8 mouse cellular contexts compared by ENCODE assay signal in genomic region chr11:101087682-101088055, GRCm38 (mm10). TPM values are rescaled to one million over a fixed set of nuclear protein-coding genes. Genes with fewer than 3 reads are reported as not detected.
DNase-seq lines count a peak whose midpoint lies in the region; ATAC-seq and TF ChIP-seq lines count a peak whose summit lies in the region.

No protein-coding gene starts in this region.

- 14% methylated on average over 8 of the region's 8 CpGs for WGBS in hindbrain, embryonic 11.5 days
- 11% methylated on average over 8 of the region's 8 CpGs for WGBS in liver, embryonic 11.5 days

- H3K4me2 ChIP-seq in hindbrain, embryonic 11.5 days (replicated peaks; ENCODE audit: low read depth, low read length): peak overlapping the region; percentile 94
- H3K4me2 ChIP-seq in liver, embryonic 11.5 days: peak overlapping the region; percentile 98

- TF ChIP-seq CTCF in ES-Bruce4 (IDR thresholded peaks at IDR 0.05; ENCODE audit: low read depth, low read length): no peak

- no peak for ATAC-seq in hindbrain, embryonic 11.5 days (ENCODE audit: low FRiP score)
- ATAC-seq in liver, embryonic 11.5 days (replicated peaks; ENCODE audit: low FRiP score): 0 out of 2 replicates have a peak, but pooled peaks have one; percentile 1

- no peaks in the 10 kb centered on the region for H3K9me3 ChIP-seq in ES-Bruce4 (replicated peaks; ENCODE audit: control insufficient read depth, insufficient read depth, low read length, poor library complexity, severe bottlenecking)
- no peaks in the 10 kb centered on the region for H3K9me3 ChIP-seq in hindbrain, embryonic 11.5 days (ENCODE audit: control insufficient read depth, low read length)
- H3K9me3 ChIP-seq in liver, embryonic 11.5 days (ENCODE audit: control insufficient read depth, low read length): no peaks in the 10 kb centered on the region

- H3K27ac ChIP-seq in ES-Bruce4 (ENCODE audit: insufficient read depth, low read length): no peak overlapping the region
- H3K27ac ChIP-seq in hindbrain, embryonic 11.5 days (ENCODE audit: low read depth, low read length): peak overlapping the region; percentile 68
- peak overlapping the region; percentile 81 for H3K27ac ChIP-seq in liver, embryonic 11.5 days (ENCODE audit: low read depth, low read length)

- peak overlapping the region; percentile 68 for H3K4me3 ChIP-seq in ES-Bruce4 (ENCODE audit: low read depth, low read length)
- peak overlapping the region; percentile 87 for H3K4me3 ChIP-seq in hindbrain, embryonic 11.5 days (ENCODE audit: low read depth, low read length)
- peak overlapping the region; percentile 92 for H3K4me3 ChIP-seq in liver, embryonic 11.5 days (ENCODE audit: low read depth, low read length)

- no peak for TF ChIP-seq EP300 in ES-Bruce4 (IDR thresholded peaks at IDR 0.05; ENCODE audit: insufficient read depth, low read depth, low read length)

- no peaks in the 10 kb centered on the region for H3K27me3 ChIP-seq in ES-Bruce4 (ENCODE audit: control insufficient read depth, insufficient read depth, low read length, poor library complexity, severe bottlenecking)
- no peaks in the 10 kb centered on the region for H3K27me3 ChIP-seq in hindbrain, embryonic 11.5 days (ENCODE audit: control insufficient read depth, insufficient read depth, low read length)
- no peaks in the 10 kb centered on the region for H3K27me3 ChIP-seq in liver, embryonic 11.5 days (replicated peaks; ENCODE audit: control insufficient read depth, insufficient read depth, low read length)

- H3K4me1 ChIP-seq in ES-Bruce4 (ENCODE audit: control insufficient read depth, insufficient read depth, low read length): peaks cover 3% of the 10 kb centered on the region
- peaks cover 10% of the 10 kb centered on the region for H3K4me1 ChIP-seq in hindbrain, embryonic 11.5 days (replicated peaks; ENCODE audit: control insufficient read depth, insufficient read depth, low read length)
- H3K4me1 ChIP-seq in liver, embryonic 11.5 days (replicated peaks; ENCODE audit: control insufficient read depth, insufficient read depth, low read length): peaks cover 40% of the 10 kb centered on the region

- H3K36me3 ChIP-seq in ES-Bruce4 (ENCODE audit: control insufficient read depth, insufficient read depth, low read length, poor library complexity, severe bottlenecking): peaks cover 36% of the 10 kb centered on the region
- peaks cover 7% of the 10 kb centered on the region for H3K36me3 ChIP-seq in hindbrain, embryonic 11.5 days (ENCODE audit: control insufficient read depth, insufficient read depth, low read length)
- peaks cover 41% of the 10 kb centered on the region for H3K36me3 ChIP-seq in liver, embryonic 11.5 days (ENCODE audit: control insufficient read depth, insufficient read depth, low read length)

- TF ChIP-seq POLR2A in ES-Bruce4 (IDR thresholded peaks at IDR 0.05; ENCODE audit: insufficient read depth, low read length): no peak

- DNase-seq in 3T3-L1 (ENCODE audit: low read depth, low spot score): peak; percentile 36
- no peak for DNase-seq in hindbrain, embryonic 11.5 days (ENCODE audit: low spot score)
- DNase-seq in liver, embryonic 11.5 days (ENCODE audit: low spot score): no peak
- DNase-seq in adrenal gland, adult 2 months: no peak
- no peak for DNase-seq in right cerebral cortex, postnatal 10 days (ENCODE audit: low spot score in 2 of 2)
- DNase-seq in layer of hippocampus, postnatal 10 days (ENCODE audit: low spot score in 2 of 2): no peak
- DNase-seq in layer of hippocampus, postnatal 25 days (ENCODE audit: extremely low spot score in 1 of 2, low spot score in 1 of 2): no peak

- peak overlapping the region; percentile 74 for H3K9ac ChIP-seq in ES-Bruce4 (ENCODE audit: low read depth, poor library complexity, severe bottlenecking)
- H3K9ac ChIP-seq in hindbrain, embryonic 11.5 days (ENCODE audit: low read depth, low read length): peak overlapping the region; percentile 85
- peak overlapping the region; percentile 87 for H3K9ac ChIP-seq in liver, embryonic 11.5 days (ENCODE audit: low read depth, low read length)

RNA-seq across cellular contexts. Expression of gene Mlx, which starts 0.6 kb away (rescaled TPM):
- polyA plus RNA-seq in ES-Bruce4 (2011; ENCODE audit: insufficient read depth, insufficient read length, low read depth, missing spikeins): 40.5 and 44.8 TPM in 2 replicates
- 57.1 and 57.3 TPM in 2 replicates for polyA plus RNA-seq in hindbrain, embryonic 11.5 days (2014; fragmentation: Nextera tagmentation; extraction: Ambion mirVana)
- polyA plus RNA-seq in liver, embryonic 11.5 days (2014; fragmentation: Nextera tagmentation; extraction: Ambion mirVana): 45.3 and 45.6 TPM in 2 replicates
- total RNA-seq in adrenal gland, adult 2 months (2021): 10 to 100 TPM; 57.8 to 72.3 TPM
- 36.3 and 42.4 TPM in 2 replicates for polyA plus RNA-seq in adrenal gland, adult 2 months (2012; rRNA removed)
- 10 to 100 TPM; 39.2 to 50.3 TPM for total RNA-seq in layer of hippocampus, postnatal 10 days (2021)
- 10 to 100 TPM; 45.1 to 45.6 TPM for total RNA-seq in layer of hippocampus, postnatal 25 days (2021)

RNA-seq across cellular contexts. Expression of gene Coasy, which starts 5.3 kb away (rescaled TPM):
- polyA plus RNA-seq in ES-Bruce4 (2011; ENCODE audit: insufficient read depth, insufficient read length, low read depth, missing spikeins): 21.7 and 24.5 TPM in 2 replicates
- polyA plus RNA-seq in hindbrain, embryonic 11.5 days (2014; fragmentation: Nextera tagmentation; extraction: Ambion mirVana): 50.9 and 51.6 TPM in 2 replicates
- polyA plus RNA-seq in liver, embryonic 11.5 days (2014; fragmentation: Nextera tagmentation; extraction: Ambion mirVana): 43.3 and 45.8 TPM in 2 replicates
- total RNA-seq in adrenal gland, adult 2 months (2021): 10 to 100 TPM; 86.9 to 90.5 TPM
- polyA plus RNA-seq in adrenal gland, adult 2 months (2012; rRNA removed): 178 and 187 TPM in 2 replicates
- total RNA-seq in layer of hippocampus, postnatal 10 days (2021): 10 to 100 TPM; 32.9 to 37.7 TPM
- 10 to 100 TPM; 25.1 to 29.9 TPM for total RNA-seq in layer of hippocampus, postnatal 25 days (2021)

RNA-seq across cellular contexts. Expression of gene Psmc3ip, which starts 7.6 kb away (rescaled TPM):
- 35.1 and 35.3 TPM in 2 replicates for polyA plus RNA-seq in ES-Bruce4 (2011; ENCODE audit: insufficient read depth, insufficient read length, low read depth, missing spikeins)
- polyA plus RNA-seq in hindbrain, embryonic 11.5 days (2014; fragmentation: Nextera tagmentation; extraction: Ambion mirVana): 54.3 and 54.8 TPM in 2 replicates
- 40.7 and 42.8 TPM in 2 replicates for polyA plus RNA-seq in liver, embryonic 11.5 days (2014; fragmentation: Nextera tagmentation; extraction: Ambion mirVana)
- 1 to 10 TPM; 3.6 to 5.9 TPM for total RNA-seq in adrenal gland, adult 2 months (2021)
- polyA plus RNA-seq in adrenal gland, adult 2 months (2012; rRNA removed): 0.38 and 0.71 TPM in 2 replicates
- total RNA-seq in layer of hippocampus, postnatal 10 days (2021): 1 to 10 TPM; 5.8 to 7.0 TPM
- total RNA-seq in layer of hippocampus, postnatal 25 days (2021): 1 to 10 TPM; 3.3 to 4.4 TPM

RNA-seq across cellular contexts. Expression of gene Hsd17b1, which starts 9.5 kb away (rescaled TPM):
- 1.0 TPM in 1 of 2 replicates, not detected in the other for polyA plus RNA-seq in ES-Bruce4 (2011; ENCODE audit: insufficient read depth, insufficient read length, low read depth, missing spikeins)
- not detected in 2 replicates for polyA plus RNA-seq in hindbrain, embryonic 11.5 days (2014; fragmentation: Nextera tagmentation; extraction: Ambion mirVana)
- polyA plus RNA-seq in liver, embryonic 11.5 days (2014; fragmentation: Nextera tagmentation; extraction: Ambion mirVana): 0.12 and 0.27 TPM in 2 replicates
- total RNA-seq in adrenal gland, adult 2 months (2021): 1 to 10 TPM; 1.1 to 2.5 TPM
- polyA plus RNA-seq in adrenal gland, adult 2 months (2012; rRNA removed): 2.1 and 2.3 TPM in 2 replicates
- under 1 TPM; 0.33 to 0.37 TPM for total RNA-seq in layer of hippocampus, postnatal 10 days (2021)
- total RNA-seq in layer of hippocampus, postnatal 25 days (2021): under 1 TPM; 0.63 to 0.94 TPM

RNA-seq across cellular contexts. Expression of gene Naglu, which starts 17.9 kb away (rescaled TPM):
- 7.3 and 7.9 TPM in 2 replicates for polyA plus RNA-seq in ES-Bruce4 (2011; ENCODE audit: insufficient read depth, insufficient read length, low read depth, missing spikeins)
- polyA plus RNA-seq in hindbrain, embryonic 11.5 days (2014; fragmentation: Nextera tagmentation; extraction: Ambion mirVana): 5.8 and 5.9 TPM in 2 replicates
- polyA plus RNA-seq in liver, embryonic 11.5 days (2014; fragmentation: Nextera tagmentation; extraction: Ambion mirVana): 7.7 and 8.0 TPM in 2 replicates
- total RNA-seq in adrenal gland, adult 2 months (2021): 10 to 100 TPM; 38.0 to 42.5 TPM
- 102 and 120 TPM in 2 replicates for polyA plus RNA-seq in adrenal gland, adult 2 months (2012; rRNA removed)
- 1 to 10 TPM; 8.6 to 9.9 TPM for total RNA-seq in layer of hippocampus, postnatal 10 days (2021)
- 10 to 100 TPM in 1 of 2 experiments, 1 to 10 TPM in 1; 9.2 to 10.8 TPM for total RNA-seq in layer of hippocampus, postnatal 25 days (2021)

Comparison
In these comparisons a context has a peak if more than half of its experiments do, and no peak if none do; other contexts are left out.
1. RNA of gene Psmc3ip, which starts 7.6 kb away (polyA plus RNA-seq): 54.3 to 54.8 TPM in hindbrain, embryonic 11.5 days, 40.7 to 42.8 TPM in liver, embryonic 11.5 days and 35.1 to 35.3 TPM in ES-Bruce4; 0.38 to 0.71 TPM in adrenal gland, adult 2 months; every median in the first group is over 10 times any median in the second.
2. Peak in every context shown above with its lines, with median percentiles within 50 percentile points of each other: H3K4me3 ChIP-seq and H3K9ac ChIP-seq.